Mouse (Mus musculus) adrenal gland, postnatal 36 days (tissue): Measurements from ENCODE around the gene Il6ra. TPM values are rescaled to one million over a fixed set of nuclear protein-coding genes. Genes with fewer than 3 reads are reported as not detected.

Source experiments
- DNase-seq, 2 experiments: peaks; one replicate each; pipeline ENCODE4 v3.0.0; 2021; ENCODE audit warnings: mixed read lengths in 1 of 2
- long read RNA-seq, 2 experiments: library from polyadenylated mRNA; stranded (forward); transcript quantifications; one replicate each; pipeline ENCODE4 v2.0.0; 2021; ENCODE audit warnings: borderline sequencing depth in 2 of 2
- total RNA-seq, 2 experiments: library from RNA; stranded (reverse); gene quantifications; 2 replicates each; pipeline ENCODE4 v1.2.3; 2021

Il6ra gene
- total RNA-seq, result 10 to 100 TPM in 1 of 2 experiments, 1 to 10 TPM in 1; 7.4 to 12.9 TPM
- long read RNA-seq, experiment 1, full-length matches to known transcripts, result 2 of 2 reads
- long read RNA-seq, experiment 1, partial matches to known transcripts, result 0 of 2 reads
- long read RNA-seq, experiment 1, other reads (novel, unspliced or antisense), result 0 of 2 reads
- long read RNA-seq, experiment 2, result 0 reads

DNA sequence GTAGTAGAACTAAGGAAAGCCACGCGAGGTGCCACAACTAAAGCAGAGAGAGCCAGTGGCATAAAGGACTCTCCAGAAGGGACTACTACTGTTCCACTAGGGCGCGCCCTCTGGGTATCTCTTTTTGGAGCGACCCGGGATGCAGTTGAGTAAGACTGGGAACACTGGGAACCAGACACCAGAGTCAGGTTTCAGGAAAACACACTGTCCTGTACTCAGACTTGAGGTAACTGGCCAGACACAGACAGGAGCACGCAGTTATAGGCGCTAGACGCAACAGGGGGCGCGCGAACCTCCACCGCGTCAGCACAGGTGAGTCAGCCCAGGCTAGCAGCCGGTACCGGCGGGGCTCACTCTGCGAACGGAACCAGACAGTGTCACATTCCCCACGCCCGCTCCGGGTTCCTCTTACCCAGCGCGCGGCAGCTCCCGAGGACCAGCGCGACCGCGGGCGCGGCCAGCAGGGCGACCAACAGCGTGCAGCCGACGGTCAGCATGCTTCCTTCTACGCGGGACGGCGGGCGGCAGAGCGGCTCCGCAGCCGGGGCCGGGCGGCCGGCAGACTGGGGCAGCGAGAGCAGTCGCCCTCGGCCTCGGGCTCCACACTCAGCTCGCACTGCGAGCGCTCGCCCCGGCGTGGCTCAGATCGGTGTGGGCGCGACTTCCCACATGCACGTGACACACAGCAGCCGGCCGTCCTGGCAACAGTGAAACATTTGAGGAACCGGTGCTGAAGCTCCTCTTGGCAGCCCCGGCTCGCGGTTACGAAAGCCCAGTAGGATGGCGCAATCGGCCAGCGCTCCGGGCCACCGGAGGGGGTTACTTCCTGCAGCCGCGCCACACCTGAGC is at the start of gene Il6ra:
Il6ra (minus strand) TSS at position 654 of the 849 bp plus-strand sequence.
- DNase-seq, result peak; percentile 93 to 95

DNA sequence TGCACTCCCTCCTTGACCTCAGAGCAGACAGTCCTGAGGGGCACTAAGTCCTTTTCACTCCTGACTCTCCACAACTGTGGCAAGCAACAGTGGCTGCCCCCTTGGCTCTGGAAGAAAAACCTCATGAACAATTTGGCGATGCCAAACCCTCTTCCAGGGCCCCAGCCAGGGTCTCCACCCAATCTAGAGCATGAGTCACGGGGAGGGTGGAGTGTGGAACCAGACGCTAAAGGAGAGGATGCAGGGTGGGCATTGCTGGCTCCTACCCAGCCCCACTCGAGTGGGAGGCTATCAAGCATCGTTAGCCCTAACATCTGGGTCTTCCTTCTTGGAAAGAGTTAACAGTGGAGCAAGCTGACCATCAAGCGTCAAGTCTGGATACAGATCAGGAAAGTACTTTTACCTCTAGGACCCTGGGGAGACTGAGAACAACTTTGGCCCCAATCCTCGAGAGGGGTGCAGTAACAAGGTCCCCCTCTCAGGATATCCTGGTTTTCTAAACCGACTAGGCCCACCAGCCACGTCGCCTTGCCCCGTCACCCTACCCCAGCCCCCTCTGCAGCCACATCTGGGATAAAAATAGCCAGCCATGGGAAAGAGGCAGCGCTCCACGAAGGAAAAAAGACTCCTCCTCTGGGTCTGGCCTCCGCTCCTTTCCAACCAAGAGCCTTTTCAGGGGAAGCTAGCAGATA is 49.2 kb upstream of the Il6ra start:
- DNase-seq, result peak; percentile 24 to 38

DNA sequence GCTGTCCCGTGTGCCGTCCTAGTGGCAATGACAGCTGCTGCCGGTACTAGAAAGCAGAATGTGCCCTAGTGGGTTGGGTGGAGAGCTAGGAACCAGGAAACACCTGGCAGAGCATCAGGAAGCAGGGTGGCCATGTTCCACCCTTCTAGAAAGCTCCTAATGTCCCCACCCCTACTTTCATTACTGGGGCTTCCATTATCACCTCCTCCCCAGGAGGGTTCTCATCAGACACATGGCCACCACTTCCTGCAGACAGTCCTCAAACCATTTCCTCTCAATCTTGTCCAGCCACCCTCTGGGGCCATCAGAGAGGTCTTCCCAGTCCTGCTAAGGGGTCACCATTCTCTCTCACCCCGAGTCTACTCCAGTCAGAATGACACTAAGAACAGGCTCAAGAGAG is 48.4 kb upstream of the Il6ra start:
- no peak for DNase-seq

DNA sequence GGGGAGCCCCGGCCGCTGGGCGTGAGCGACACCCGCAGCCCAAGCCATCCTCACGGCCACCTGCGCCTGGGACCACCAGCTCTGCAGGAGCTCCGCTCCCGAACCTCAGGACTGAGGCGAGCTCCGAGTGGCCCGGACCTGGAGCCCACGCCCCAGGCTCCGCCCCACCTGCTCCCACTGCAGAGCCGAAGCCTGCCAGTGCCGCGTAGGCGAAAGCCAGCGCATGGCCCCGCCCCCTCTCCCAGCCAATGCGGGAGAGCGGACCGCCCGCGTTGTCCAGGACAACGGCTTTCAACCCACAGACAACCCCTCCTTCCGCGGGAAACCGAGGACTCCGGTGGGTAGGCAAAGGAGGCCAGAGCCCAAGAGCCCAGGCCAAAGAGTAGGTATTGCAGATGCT is 47.5 kb upstream of the Il6ra start:
- DNase-seq, result peak; percentile 97 to 99

DNA sequence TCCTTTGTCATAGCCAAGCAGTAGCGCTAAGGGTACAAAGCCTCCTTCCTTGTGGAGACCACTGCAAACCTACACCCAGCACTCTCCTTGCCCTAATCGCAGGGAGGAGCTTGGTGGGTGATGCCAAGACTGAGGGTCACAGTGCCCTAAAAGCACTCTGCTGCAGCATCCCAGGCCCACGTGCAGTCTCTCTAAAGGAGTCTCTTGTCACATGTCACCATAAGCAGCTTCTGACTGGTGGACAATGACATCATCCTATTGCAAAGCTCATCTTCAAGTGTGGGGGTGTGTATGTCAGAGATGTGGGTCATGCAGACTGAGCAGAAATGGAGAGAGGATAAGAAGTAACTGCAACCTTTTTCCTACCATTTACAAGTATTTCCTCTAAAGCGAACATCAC is 46.4 kb upstream of the Il6ra start:
- DNase-seq, result no peak

DNA sequence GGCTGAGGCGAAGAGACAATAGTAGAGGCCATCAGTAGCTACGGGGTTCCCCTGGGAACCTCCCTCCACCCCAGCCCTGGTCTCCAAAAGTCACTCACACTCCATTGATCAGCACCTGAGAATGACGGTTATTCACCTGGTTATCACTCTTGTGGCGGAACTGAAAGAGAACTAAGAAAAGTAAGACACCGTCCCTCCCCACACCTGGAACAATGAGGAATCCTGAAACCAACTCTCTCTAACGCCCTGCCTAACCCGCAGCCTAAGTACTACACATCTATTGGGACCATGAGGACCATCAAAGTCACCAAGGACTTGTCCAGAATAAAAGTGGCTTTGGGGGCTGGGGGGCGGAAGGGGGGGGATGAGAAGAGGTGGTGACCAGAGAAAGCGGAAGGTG is 44.9 kb upstream of the Il6ra start:
- DNase-seq, result no peak

DNA sequence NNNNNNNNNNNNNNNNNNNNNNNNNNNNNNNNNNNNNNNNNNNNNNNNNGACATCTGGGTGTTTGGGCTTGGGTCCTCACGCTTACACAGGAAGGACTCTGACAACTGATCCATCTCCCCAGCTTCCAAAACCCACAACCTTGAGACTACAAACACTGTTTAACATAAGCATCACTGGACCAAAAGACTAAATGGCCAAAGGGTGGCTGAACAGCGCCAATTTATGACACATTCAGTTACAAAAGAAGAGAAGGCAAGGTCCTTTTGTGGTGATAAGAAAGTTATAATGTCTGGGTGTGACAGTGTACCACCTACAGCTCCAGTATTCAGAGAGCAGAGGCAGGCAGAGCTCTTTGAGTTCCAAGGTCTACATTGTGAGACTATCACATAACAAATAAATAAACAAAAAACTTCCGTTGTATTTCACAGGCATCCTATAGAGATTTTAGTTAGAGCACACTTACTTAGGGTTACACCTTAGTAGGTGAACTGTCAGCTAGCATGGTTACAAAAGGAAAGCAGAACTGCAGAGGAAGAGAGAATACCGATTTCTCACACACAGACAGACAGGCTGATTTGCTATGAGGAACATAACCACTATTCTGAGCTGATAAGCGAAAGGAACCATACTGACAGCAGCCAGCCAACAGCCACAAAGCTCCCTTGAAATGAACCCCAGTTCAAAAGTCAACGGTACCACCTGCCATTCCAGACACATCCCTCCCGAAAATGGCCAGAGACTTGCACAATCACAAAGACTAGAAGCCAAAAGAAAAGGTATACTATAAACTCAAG is 43.4 kb upstream of the Il6ra start:
- no peak for DNase-seq

DNA sequence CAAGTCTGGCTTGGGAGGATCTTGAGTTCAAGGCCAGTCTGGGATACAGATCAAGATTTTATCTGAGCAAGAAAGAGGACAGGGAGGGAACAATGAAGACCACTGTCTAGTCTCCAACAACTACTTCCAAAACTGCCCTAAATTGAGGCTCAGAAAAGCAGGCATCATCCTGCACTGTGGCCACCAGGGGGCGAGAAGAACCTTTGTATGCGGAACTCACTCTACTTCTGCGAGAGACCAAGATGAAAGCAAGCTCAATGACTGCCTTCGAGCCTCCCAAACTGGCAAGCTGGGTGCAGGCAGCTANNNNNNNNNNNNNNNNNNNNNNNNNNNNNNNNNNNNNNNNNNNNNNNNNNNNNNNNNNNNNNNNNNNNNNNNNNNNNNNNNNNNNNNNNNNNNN is 40.4 kb upstream of the Il6ra start:
- peak; percentile 80 to 87 for DNase-seq

DNA sequence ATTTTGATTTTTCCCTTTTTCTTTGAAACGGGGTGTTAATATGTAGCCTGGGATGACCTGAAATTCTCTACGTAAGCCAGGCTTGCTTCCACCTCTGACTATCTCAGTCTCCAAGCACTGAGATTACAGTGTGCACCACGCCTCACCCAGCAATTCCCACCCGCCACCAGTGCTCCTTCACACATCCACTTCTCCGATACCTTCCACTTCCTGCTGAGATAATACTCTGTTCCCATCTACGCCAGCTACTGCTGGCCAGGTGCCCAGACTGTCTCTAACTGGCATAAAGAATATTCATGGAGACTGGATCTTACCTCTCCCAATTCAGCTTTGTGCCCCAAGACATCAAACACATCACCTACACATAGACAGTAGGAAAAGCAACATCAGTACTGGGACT is 35.7 kb upstream of the Il6ra start:
- no peak for DNase-seq

DNA sequence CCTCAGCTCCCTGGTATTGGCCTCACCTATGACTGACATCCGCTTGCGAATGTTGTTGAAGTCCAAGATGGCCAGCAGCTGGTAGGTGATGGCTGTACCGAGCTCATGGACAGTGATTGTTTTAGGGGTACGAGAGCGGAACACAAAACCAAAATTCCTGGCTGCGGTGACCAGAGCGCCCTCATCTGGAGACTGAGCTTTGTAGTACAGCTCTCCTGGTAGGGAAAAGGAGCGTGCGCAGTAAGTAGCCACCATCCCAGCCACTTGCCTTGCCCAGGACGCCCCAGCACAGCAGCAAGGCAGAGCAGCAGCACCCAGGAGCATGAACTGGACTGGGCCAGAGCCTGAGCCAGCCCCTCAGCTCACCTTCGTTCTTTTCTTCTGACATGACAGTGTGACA is 35.0 kb upstream of the Il6ra start:
- no peak for DNase-seq

DNA sequence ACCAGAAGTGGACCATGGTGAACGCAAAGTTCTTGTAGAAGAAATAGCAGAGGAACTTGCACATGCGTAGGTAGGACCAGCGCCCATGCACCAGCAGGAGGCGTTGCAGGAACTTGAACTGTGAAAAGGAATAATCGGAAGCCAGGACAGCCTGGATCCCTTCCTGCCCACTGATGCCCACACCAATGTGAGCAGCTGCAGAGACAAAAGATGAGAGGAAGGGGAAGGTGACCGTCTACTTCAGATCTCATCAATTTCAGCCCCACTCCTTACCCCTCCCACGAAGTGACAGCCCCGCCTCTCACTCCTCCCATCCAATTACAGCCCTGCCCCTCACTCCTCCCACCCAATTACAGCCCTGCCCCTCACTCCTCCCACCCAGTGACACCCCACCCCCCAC is 32.0 kb upstream of the Il6ra start:
- DNase-seq, result no peak

DNA sequence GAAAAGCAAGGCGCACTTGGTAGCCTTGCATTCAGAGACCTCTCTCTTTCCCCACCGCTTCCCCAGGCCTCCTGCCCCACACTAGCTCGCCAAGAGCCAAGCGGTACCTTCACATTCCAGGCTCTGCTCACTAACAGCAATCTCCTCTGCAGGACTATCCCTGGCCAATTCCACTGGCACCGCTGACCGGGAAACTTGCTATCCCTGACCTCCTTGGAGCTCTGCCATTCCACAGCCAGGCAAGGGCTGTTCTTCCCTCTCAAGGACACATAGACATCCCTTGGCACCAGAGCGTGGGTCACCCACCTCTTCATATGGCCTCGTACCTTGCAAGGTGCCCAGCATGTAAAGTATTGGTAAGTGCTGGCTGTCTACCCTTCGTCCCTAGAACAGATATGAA is 29.9 kb upstream of the Il6ra start:
- peak; percentile 73 to 83 for DNase-seq

DNA sequence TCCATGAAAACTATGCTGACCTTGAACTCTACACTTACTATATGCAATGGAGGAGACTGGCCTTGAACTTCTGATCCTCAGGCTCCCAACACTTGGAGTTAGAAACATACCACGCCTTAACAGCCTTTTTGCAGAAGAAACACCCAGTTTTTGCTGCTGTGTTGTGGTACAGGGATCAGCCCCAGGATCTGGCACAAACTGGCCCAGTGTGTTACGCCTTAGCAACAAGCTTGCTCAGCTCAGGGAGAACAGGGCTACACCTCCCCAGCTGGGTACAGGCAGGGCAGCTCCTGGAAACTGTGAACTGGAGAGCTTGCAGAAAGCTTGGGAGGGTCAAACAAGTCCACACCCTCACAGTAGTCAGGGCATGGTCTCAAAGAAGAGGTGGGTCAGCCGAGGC is 23.5 kb upstream of the Il6ra start:
- DNase-seq, result no peak

DNA sequence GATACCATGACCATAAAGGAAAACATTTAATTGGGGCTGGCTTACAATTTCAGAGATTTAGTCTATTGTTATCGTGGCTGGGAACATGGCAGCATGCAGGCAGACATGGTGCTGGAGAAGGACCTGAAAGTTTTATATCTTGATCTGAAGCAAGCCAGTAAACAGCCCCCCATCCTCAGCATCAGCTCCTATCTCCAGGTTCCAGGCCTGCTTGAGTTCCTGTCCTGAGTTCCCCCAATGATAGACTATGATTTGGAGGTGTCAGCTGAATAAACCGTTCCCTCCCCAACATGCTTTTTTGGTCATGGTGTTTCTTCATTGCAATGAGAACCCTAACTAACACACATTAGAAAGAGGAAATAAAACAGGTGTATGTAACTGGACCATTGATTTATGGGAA is 19.9 kb upstream of the Il6ra start:
- no peak for DNase-seq

DNA sequence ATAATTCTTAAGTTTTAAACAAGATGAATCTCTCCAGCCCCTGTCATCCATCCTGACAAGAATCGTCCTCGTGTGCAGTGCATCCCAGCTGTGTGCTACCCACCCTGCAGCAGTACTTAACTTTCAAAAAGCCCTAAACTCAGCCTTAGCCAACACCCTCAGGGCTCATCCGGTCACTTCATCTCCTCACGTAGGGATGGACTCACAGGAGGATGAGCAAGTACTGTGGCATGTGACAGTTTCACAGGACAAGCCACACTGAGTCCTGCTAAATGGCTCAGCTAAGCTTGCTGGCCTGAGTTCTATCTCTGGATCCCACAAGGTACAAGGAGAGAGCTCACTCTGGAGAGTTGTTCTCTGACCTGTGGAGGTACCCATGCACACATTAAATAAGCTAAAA is 16.0 kb upstream of the Il6ra start:
- DNase-seq, result no peak

DNA sequence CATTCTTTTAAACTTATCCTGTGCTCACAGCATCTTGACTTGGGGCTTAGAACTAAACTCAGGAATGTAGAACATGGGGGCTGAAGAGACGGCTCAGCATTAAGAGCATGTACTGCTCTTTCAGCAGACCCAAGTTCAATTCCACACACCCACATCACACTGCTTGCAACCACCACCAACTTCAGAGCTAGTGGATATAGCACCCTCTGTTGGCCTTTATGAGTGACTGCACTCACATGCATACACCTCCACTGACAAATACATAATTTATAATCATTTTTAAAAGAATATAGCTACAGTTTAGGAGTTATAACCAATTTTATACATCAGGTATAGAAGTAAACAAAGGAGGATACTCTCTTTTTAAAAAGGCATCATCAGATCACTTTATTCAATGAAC is 13.4 kb upstream of the Il6ra start:
- DNase-seq, result no peak

DNA sequence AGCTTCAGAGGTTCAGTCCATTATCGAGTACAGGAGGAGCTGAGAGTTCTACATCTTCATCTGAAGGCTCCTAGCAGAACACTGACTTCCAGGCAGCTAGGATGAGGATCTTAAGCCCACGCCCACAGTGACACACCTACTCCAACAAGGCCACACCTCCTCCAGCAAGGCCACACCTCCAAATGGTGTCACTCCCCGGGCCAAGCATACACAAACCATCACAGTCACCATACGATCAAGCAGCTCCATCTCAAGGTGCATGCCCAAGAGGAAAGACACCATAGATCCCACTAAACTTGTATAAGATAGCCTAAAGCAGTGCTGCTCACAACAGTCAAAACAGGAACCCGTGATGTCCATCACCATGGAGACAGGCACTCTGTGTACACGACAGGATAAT is 7.7 kb upstream of the Il6ra start:
- no peak for DNase-seq

DNA sequence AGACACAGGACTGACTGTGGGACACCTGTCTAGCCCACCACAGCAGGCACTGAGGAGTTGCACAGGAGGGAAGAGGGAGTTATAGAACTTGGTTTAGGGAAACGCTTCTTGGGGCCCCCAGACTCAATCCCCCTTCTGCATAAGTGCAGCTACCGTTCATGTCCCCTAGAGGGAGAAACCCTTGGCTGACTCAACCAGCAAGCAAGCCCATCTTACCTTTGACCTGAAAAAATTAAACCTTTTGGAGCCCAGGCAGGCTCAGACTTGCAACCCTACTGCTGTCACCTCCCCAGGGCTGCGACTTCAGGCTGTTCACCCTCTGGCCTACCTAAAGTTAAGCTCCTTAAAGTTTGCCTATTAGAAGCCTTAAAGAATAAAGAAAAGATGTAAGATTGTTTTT is 4.4 kb upstream of the Il6ra start:
- DNase-seq, result no peak

DNA sequence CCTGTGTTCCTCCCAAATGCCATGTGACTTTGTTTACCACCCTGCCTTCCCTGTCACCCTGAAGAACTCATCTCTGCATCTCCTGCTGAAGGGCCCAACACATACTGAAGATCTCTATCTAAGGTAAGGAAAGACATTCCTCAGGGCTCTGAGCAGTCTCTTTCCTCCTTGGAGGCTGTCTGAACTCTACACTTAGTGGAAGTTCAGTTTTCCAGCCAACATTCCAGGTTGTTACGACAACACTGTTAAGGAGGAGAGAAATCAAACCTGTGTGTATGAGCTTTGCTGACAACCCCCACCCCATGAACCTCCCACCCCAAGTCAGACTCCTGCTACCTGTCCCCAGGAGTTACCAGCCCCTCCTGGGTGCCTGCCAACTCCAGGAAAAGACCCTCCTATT is 3.6 kb upstream of the Il6ra start:
- no peak for DNase-seq

DNA sequence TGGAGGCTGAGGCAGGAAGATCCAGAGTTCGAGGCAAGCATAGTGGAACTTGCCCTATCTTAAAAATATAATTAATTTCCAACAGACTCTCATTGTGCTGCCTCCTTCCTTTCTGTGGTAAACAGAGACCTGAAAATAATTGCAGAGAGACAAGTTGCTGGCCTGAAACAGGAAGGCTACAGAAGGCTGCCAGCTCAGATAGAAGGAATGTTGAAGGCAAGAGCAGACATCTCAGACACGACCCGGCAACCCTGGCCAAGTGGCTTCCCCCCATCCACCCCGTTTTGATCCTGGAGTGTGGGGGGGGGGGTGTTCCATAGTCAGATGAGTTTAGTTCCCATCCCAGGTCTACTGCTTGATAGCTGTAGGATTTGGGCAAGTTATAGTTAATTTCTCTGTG is 1.7 kb upstream of the Il6ra start:
- no peak for DNase-seq

DNA sequence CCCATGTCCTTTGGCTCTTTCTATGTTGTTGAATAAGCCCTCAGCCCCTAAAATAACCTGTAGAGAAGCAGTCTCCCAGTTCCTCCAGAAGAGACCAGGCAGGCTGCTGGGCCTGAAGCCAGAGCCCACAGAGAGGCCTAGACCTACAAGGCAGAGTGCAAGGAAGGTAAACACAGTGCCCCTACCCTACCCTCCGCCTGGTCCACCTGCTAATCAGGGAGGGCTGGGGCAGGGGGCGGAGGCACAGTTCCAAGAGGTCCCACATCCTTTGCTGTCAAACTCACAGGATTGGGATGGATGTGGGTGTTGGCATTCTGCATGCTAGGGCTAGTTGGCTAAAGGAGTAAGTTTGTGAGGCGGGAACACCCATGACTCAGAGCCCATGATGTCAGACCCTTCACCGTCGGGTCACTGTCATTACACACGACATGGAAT is 871 bp downstream of the Il6ra start:
- DNase-seq, result no peak

DNA sequence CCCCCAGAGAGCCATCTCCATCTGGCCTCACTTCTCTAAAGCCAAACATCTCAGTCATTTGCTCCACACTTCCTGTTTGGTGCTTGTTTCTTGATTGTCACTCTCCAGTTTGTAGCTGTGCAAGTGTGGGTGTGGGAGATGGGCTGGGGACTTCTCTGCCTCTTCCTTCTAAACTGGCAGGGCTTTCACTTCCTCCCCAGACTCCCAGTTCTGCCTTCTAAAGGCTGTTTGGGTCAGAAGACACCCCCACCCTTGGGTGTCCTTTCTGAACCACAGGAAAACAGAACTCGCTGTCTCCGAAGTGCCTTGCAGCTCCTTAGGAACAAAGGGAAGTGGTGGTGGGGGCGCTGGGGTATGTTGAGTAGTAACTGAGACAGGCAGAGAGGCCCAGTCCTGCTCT is 1.8 kb downstream of the Il6ra start:
- no peak for DNase-seq
